Comparison of ENCODE assay signal across 8 mouse cellular contexts in the genomic region with DNA sequence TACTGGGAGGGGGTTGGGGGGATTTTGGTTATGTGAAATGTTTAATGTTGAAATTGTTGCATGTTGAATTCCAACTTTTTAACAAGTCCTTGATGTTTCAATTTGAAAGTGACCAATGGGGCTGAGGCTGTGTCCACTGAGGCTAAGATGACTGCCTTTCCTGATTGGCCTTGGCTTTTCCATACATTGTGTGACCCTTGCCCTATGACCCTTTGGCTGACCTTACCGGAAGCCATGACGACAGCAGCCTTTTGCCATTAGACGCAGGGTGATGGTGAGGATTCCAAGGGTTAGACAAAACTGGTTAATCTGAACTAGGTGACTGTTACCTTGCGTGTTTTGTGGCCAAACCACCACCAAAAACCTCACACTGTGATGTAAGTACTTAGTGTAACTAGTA. TPM values are rescaled to one million over a fixed set of nuclear protein-coding genes. Genes with fewer than 3 reads are reported as not detected.
DNase-seq lines count a peak whose midpoint lies in the region; ATAC-seq and TF ChIP-seq lines count a peak whose summit lies in the region.

No protein-coding gene starts in this region.

- 0 out of 2 replicates have a peak, but pooled peaks cover 8% of the 10 kb centered on the region for H3K27me3 ChIP-seq in lung, postnatal 0 days (replicated peaks; ENCODE audit: insufficient read depth, low read length)
- 0 out of 2 replicates have a peak, but pooled peaks cover 8% of the 10 kb centered on the region for H3K27me3 ChIP-seq in hindbrain, embryonic 13.5 days

- no peak for ATAC-seq in lung, postnatal 0 days
- ATAC-seq in hindbrain, embryonic 13.5 days (ENCODE audit: low FRiP score), result no peak
- no peak for ATAC-seq in inflammation-experienced regulatory T-cells, adult 6 months

- peaks cover 3% of the 10 kb centered on the region; the same call in 1 of the 2 replicates for H3K36me3 ChIP-seq in lung, postnatal 0 days (ENCODE audit: insufficient read depth, low read length)
- peaks cover 42% of the 10 kb centered on the region for H3K36me3 ChIP-seq in hindbrain, embryonic 13.5 days

- no peak overlapping the region for H3K9ac ChIP-seq in lung, postnatal 0 days (replicated peaks; ENCODE audit: low read depth)
- H3K9ac ChIP-seq in hindbrain, embryonic 13.5 days, result peak overlapping the region; percentile 100

- peak overlapping the region; percentile 79 for H3K4me2 ChIP-seq in lung, postnatal 0 days (replicated peaks; ENCODE audit: low read depth, low read length)
- peak overlapping the region; percentile 83 for H3K4me2 ChIP-seq in hindbrain, embryonic 13.5 days

- TF ChIP-seq EP300 in lung, postnatal 0 days (IDR thresholded peaks at IDR 0.05), result no peak

- peak overlapping the region; percentile 99 for H3K4me3 ChIP-seq in lung, postnatal 0 days (ENCODE audit: low read depth, low read length)
- H3K4me3 ChIP-seq in hindbrain, embryonic 13.5 days, result peak overlapping the region; percentile 95

- WGBS in lung, postnatal 0 days, result 31% methylated on average over 4 of the region's 4 CpGs
- WGBS in hindbrain, embryonic 13.5 days, result 41% methylated on average over 4 of the region's 4 CpGs

- DNase-seq in lung, postnatal 0 days (ENCODE audit: low spot score), result no peak
- no peak for DNase-seq in lung, postnatal 25 days (ENCODE audit: low spot score)
- DNase-seq in cerebellum, adult 9-11 months, result peak; percentile 67
- DNase-seq in mesoderm, embryonic 11.5 days (ENCODE audit: low read depth, low spot score), result peak; percentile 45
- DNase-seq in spleen, postnatal 14 days (ENCODE audit: low spot score in 2 of 2), result no peak
- no peak for DNase-seq in thymus, postnatal 36 days

- no peak for TF ChIP-seq CTCF in lung, postnatal 0 days (IDR thresholded peaks at IDR 0.05)

- H3K27ac ChIP-seq in lung, postnatal 0 days (ENCODE audit: low read length), result no peak overlapping the region
- H3K27ac ChIP-seq in hindbrain, embryonic 13.5 days, result no peak overlapping the region

- H3K9me3 ChIP-seq in lung, postnatal 0 days (ENCODE audit: low read length), result no peaks in the 10 kb centered on the region
- no peaks in the 10 kb centered on the region for H3K9me3 ChIP-seq in hindbrain, embryonic 13.5 days

- H3K4me1 ChIP-seq in lung, postnatal 0 days (ENCODE audit: insufficient read depth, low read depth, low read length), result peaks cover 4% of the 10 kb centered on the region; the same call in 1 of the 2 replicates
- peaks cover 21% of the 10 kb centered on the region for H3K4me1 ChIP-seq in hindbrain, embryonic 13.5 days (replicated peaks)

RNA-seq across cellular contexts. Expression of a gene that starts 1.4 kb away (rescaled TPM):
- polyA plus RNA-seq in lung, postnatal 0 days (2015; fragmentation: Nextera tagmentation; extraction: Ambion mirVana), result 59.2 and 77.6 TPM in 2 replicates
- polyA plus RNA-seq in hindbrain, embryonic 13.5 days (2015; fragmentation: Nextera tagmentation; extraction: Ambion mirVana), result 169 and 173 TPM in 2 replicates
- polyA plus RNA-seq in inflammation-experienced regulatory T-cells, adult 6 months (2017; shearing (Covaris generic)), result 10 to 100 TPM; 24.3 to 51.6 (median 44.5) TPM

RNA-seq across cellular contexts. Expression of a gene that starts 10.6 kb away (rescaled TPM):
- not detected in 2 replicates for polyA plus RNA-seq in lung, postnatal 0 days (2015; fragmentation: Nextera tagmentation; extraction: Ambion mirVana)
- 0.69 and 1.3 TPM in 2 replicates for polyA plus RNA-seq in hindbrain, embryonic 13.5 days (2015; fragmentation: Nextera tagmentation; extraction: Ambion mirVana)
- under 1 TPM in 1 of 3 experiments, not detected in 2; 0.30 TPM for polyA plus RNA-seq in inflammation-experienced regulatory T-cells, adult 6 months (2017; shearing (Covaris generic))

RNA-seq across cellular contexts. Expression of a gene that starts 54.4 kb away (rescaled TPM):
- polyA plus RNA-seq in lung, postnatal 0 days (2015; fragmentation: Nextera tagmentation; extraction: Ambion mirVana), result 0.05 and 0.08 TPM in 2 replicates
- polyA plus RNA-seq in hindbrain, embryonic 13.5 days (2015; fragmentation: Nextera tagmentation; extraction: Ambion mirVana), result 0.09 and 0.17 TPM in 2 replicates
- not detected for polyA plus RNA-seq in inflammation-experienced regulatory T-cells, adult 6 months (2017; shearing (Covaris generic))

Comparison
In these comparisons a context has a peak if more than half of its experiments do, and no peak if none do; other contexts are left out.
1. DNase-seq: peak in cerebellum, adult 9-11 months (single experiment) and mesoderm, embryonic 11.5 days (single experiment); none in lung, postnatal 0 days (single experiment), lung, postnatal 25 days (single experiment), spleen, postnatal 14 days (0 of 2) and thymus, postnatal 36 days (0 of 2).